Mouse (Mus musculus): ENCODE results near the gene 4930451I11Rik.

GRCm38 (mm10) chr7:126816494-126816893 lies 14.9 kb downstream of the 4930451I11Rik start:
- no peak for TF ChIP-seq CTCF (IDR thresholded peaks at IDR 0.05; ENCODE audit: control insufficient read depth, insufficient read depth, low read length)
- TF ChIP-seq POLR2A (IDR thresholded peaks at IDR 0.05; ENCODE audit: borderline replicate concordance, control insufficient read depth, low read depth, low read length) = no peak

All from bone marrow, adult 2 months (tissue).